Mouse (Mus musculus) liver, embryonic 14.5 days (tissue): ENCODE results near the gene Cbx7. TPM values are rescaled to one million over a fixed set of nuclear protein-coding genes. Genes with fewer than 3 reads are reported as not detected.
"Not testable (repeated sequence)": the region's sequence is repeated elsewhere in the genome, so short reads cannot be mapped to it uniquely, and the experiment has no call there.

Experiments used
- ATAC-seq: fragments of 200-750 bp; cut with Nextera tagmentation; 2 replicates; pipeline ENCODE4 v1.8.0; 2017; ENCODE audit warnings: moderate number of reproducible peaks, mild to moderate bottlenecking, moderate library complexity; ENCODE audit not compliant: insufficient read depth
- DNase-seq, 3 experiments: peaks; one replicate each; pipeline ENCODE4 v3.0.0-alpha.2; 2012 to 2013; ENCODE audit warnings: low read depth in 3 of 3, low spot score in 3 of 3
- H3K27ac ChIP-seq: fragments of 300-500 bp; sonication (generic); 2 replicates; pipeline ENCODE4 v1.5.1; 2014; ENCODE audit warnings: moderate library complexity, mild to moderate bottlenecking, control low read depth, inconsistent platforms
- H3K27me3 ChIP-seq: fragments of 300-500 bp; sonication (generic); 2 replicates; pipeline ENCODE4 v1.6.1; 2014; ENCODE audit warnings: mild to moderate bottlenecking, low read length, moderate library complexity; ENCODE audit not compliant: control insufficient read depth, insufficient read depth
- H3K36me3 ChIP-seq: fragments of 300-500 bp; sonication (generic); replicated peaks from 2 replicates; pipeline ENCODE4 v1.6.1; 2014; ENCODE audit warnings: low read depth; ENCODE audit not compliant: control insufficient read depth, insufficient read depth
- H3K4me1 ChIP-seq, 2 experiments: fragments of 200-500 bp in 1 of 2; fragments of 300-500 bp in 1 of 2; sonication (generic) in 1 of 2; replicated peaks; 2 replicates each; pipeline ENCODE4 v1.6.1; 2012 to 2014; ENCODE audit warnings: antibody characterized with exemption in 1 of 2, inconsistent platforms in 1 of 2, low read length in 1 of 2; ENCODE audit not compliant: control insufficient read depth in 2 of 2, insufficient read depth in 2 of 2
- H3K4me2 ChIP-seq: fragments of 300-500 bp; sonication (generic); 2 replicates; pipeline ENCODE4 v1.6.1; 2014; ENCODE audit warnings: low read depth, mild to moderate bottlenecking, control low read depth, moderate library complexity
- H3K4me3 ChIP-seq, 2 experiments: fragments of 200-500 bp in 1 of 2; fragments of 300-500 bp in 1 of 2; sonication (generic) in 1 of 2; 2 replicates each; pipeline ENCODE4 v1.5.1; 2012 to 2014; ENCODE audit warnings: low read depth in 2 of 2, low read length in 2 of 2, mild to moderate bottlenecking in 2 of 2, control low read depth in 1 of 2, inconsistent platforms in 1 of 2, moderate library complexity in 1 of 2; ENCODE audit not compliant: insufficient read depth in 1 of 2
- H3K9ac ChIP-seq: fragments of 300-500 bp; sonication (generic); replicated peaks from 2 replicates; pipeline ENCODE4 v1.6.1; 2014; ENCODE audit warnings: mild to moderate bottlenecking, control low read depth, moderate library complexity
- H3K9me3 ChIP-seq: fragments of 300-500 bp; sonication (generic); 2 replicates; pipeline ENCODE4 v1.6.1; 2016; ENCODE audit warnings: low read length, mixed read lengths; ENCODE audit not compliant: control insufficient read depth
- CTCF ChIP-seq: IDR thresholded peaks from 2 replicates; pipeline ENCODE4 v1.5.1; 2016; ENCODE audit warnings: antibody characterized with exemption, low read depth, control low read depth
- EP300 ChIP-seq: IDR thresholded peaks from 2 replicates; pipeline ENCODE4 v1.6.1; 2016; ENCODE audit warnings: antibody characterized with exemption, low read depth
- whole genome bisulfite sequencing: fragments of 180-500 bp; shearing (Covaris S2); extraction: QIAGEN DNeasy Blood & Tissue Kit; methylation state at CpG from one replicate; pipeline ENCODE4 v1.1.7; 2014; ENCODE audit not compliant: insufficient replicate concordance; 5-methylcytosine and 5-hydroxymethylcytosine counted together
- polyA plus RNA-seq, 2 experiments: library from polyadenylated mRNA; depleted of rRNA in 1 of 2; stranded (reverse) in 1 of 2; unstranded in 1 of 2; fragments of >200 nt; fragmentation: Nextera tagmentation in 1 of 2; extraction: Ambion mirVana in 1 of 2; gene quantifications; 2 replicates each; pipeline versions ENCODE4 v1.2.1 to v1.2.3; 2012 to 2014

Cbx7 gene
- polyA plus RNA-seq, 2 experiments, result 0.62 to 2.5 TPM

DNA sequence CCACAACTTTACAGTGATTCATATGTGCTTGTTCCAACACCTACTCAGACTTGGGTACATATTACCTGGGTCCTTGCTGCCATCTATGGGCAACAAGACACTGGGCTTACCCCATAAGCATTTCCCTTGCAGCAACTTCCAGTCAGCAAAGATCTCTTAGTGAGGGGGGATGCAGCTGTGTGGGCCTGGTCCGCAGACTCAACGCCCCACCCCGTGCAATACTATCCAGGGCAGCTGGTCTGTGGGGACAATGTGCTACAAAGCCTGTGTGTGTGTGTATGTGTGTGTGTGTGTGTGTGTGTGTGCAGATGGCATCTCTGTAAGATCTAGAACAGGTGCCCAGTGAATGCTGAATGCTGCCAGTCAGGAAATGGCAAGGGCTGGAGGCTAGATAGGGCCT lies 56.6 kb downstream of the Cbx7 start:
- ATAC-seq (no peak), DNase-seq (no peak)
- Histone ChIP-seq H3K4me1 (no peaks in the 10 kb centered on the region), H3K9ac (no peak overlapping the region), H3K27me3 (no peaks in the 10 kb centered on the region), H3K9me3 (no peaks in the 10 kb centered on the region), H3K4me2 (no peak overlapping the region), H3K27ac (no peak overlapping the region), H3K4me3 (no peak overlapping the region), H3K36me3 (no peaks in the 10 kb centered on the region)
- TF ChIP-seq EP300 (no peak), CTCF (peak; percentile 22; the same call in 1 of the 2 replicates)
- WGBS, result 84% methylated on average over 3 of the region's 3 CpGs

DNA sequence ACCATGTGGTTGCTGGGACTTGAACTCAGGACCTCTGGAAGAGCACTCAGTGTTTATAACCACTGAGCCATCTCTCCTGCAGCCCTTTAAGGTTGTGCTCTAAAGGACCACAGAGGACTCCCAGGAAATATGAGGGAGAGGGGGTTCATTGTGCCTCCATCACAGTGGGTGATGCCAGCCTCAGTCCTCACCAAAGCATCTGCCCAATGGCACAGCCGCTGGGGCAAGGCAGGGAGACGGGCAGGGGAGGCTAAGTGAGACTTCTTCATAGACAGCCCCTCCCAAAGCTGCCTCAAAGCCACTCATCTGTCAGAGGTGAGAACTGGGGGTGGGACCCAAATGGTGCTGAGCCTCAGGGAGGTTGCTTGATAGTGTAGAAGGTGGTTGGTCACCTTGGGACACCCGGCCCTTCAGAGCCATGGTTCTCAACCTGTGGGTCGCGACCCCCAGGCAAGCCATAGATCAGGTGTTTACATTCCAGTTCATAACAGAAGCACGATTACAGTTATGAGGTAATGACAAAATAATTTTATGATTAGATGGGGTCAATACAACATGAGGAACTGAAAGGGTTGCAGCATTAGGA lies 57.1 kb downstream of the Cbx7 start:
- Histone ChIP-seq H3K27me3 (no peaks in the 10 kb centered on the region), H3K9me3 (no peaks in the 10 kb centered on the region), H3K4me1 (no peaks in the 10 kb centered on the region), H3K4me3 (no peak overlapping the region), H3K9ac (no peak overlapping the region), H3K36me3 (no peaks in the 10 kb centered on the region), H3K4me2 (no peak overlapping the region), H3K27ac (no peak overlapping the region)
- TF ChIP-seq CTCF (no peak), EP300 (no peak)
- 68% methylated on average over 6 of the region's 6 CpGs for WGBS
- ATAC-seq (no peak), DNase-seq (no peak)

DNA sequence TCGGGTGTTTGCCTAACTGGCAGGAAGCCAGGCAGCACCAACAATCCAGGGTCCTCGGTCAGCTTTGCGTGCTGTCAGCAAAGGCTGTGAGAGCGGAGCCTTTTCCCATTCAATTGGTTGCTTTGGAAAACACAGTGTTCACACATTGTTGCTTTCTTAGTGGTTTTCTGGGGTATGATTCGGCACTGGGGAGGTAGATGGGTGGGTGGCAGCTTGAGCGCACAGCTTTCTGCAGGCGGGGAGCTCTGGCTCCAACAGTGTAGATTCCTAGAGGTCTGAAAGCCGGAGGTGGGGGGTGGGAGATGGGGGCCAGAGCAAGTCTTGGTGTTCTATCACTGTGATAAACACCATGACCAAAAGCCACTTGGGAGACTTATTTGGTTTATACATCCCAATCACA lies 59.6 kb downstream of the Cbx7 start:
- peaks cover 9% of the 10 kb centered on the region for H3K36me3 ChIP-seq
- no peak overlapping the region for H3K4me3 ChIP-seq
- ATAC-seq (no peak), DNase-seq (no peak)
- H3K4me2 ChIP-seq, result no peak overlapping the region
- no peak overlapping the region for H3K9ac ChIP-seq
- no peaks in the 10 kb centered on the region for H3K4me1 ChIP-seq
- no peak for TF ChIP-seq EP300
- TF ChIP-seq CTCF, result no peak
- no peaks in the 10 kb centered on the region for H3K27me3 ChIP-seq
- 81% methylated on average over 8 of the region's 8 CpGs for WGBS
- H3K27ac ChIP-seq, result no peak overlapping the region
- no peaks in the 10 kb centered on the region for H3K9me3 ChIP-seq

DNA sequence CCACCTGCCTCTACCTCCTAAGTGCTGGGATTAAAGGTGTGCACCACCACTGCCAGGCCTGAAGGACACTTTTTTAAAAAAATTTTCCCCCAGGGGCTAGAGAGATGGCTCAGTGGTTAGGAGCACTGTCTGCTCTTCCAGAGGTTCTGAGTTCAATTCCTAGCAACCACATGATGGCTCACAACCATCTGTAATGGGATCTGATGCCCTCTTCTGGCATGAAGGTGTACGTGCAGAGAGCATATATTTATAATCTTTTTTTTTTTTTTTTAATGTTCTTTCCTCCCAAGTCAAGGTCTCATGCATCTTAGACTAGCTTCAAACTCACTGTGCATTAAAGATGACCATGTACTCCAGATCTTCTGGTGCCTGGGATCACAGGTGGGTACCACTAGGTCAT lies 60.1 kb downstream of the Cbx7 start:
- not testable (repeated sequence) for H3K9me3 ChIP-seq, H3K4me2 ChIP-seq, H3K4me3 ChIP-seq, ATAC-seq, H3K9ac ChIP-seq, H3K4me1 ChIP-seq, H3K27ac ChIP-seq, DNase-seq, H3K27me3 ChIP-seq
- TF ChIP-seq CTCF, result peak; percentile 23; the same call in 1 of the 2 replicates
- peaks cover 15% of the 10 kb centered on the region for H3K36me3 ChIP-seq
- 70% methylated on average over 1 of the region's 1 CpGs for WGBS

DNA sequence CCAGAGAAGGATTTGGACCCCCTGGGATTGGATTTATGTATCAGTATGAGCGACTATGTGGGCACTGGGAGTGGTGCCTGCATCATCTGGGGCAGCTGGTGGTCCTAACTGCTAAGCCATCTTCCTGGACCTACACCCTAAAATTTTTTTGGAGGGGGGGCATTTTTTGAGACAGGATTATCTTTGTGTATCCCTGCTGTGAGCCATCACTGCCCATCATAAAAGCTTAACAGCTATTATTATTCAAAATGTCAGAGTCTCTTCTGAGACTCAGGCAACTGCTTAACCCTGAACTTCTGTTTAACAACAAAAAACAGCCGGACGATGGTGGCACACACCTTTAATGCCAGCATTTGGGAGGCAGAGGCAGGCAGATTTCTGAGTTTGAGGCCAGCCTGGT lies 61.9 kb downstream of the Cbx7 start:
- WGBS, result 79% methylated on average over 3 of the region's 3 CpGs
- DNase-seq, H3K9me3 ChIP-seq, H3K4me2 ChIP-seq, ATAC-seq, H3K4me3 ChIP-seq, H3K4me1 ChIP-seq, H3K27me3 ChIP-seq, H3K27ac ChIP-seq, H3K9ac ChIP-seq: not testable (repeated sequence)
- H3K36me3 ChIP-seq, result peaks cover 17% of the 10 kb centered on the region
